Mouse (Mus musculus): ENCODE data around the gene B3gntl1.

DNA sequence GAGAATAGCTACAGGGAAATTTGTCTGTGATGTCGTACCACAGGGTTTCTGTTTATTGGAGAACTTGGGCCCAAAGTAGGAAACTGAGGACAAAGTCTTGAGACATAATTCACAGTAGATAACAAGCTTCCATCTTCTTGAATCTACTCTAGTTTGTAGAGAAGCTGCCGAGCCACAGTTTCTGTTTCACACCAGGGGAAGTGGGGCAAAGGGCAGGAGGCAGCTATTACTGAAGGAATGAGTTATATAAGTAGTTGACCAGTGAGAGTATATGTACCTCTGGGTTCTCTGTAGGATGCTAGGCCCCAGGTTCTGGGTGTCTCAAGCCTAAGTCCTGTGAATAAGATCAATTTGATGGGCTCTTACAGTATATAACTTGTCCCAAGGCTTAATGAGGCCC is 40.6 kb upstream of the B3gntl1 start:
- TF ChIP-seq GATA1 (IDR thresholded peaks at IDR 0.05; ENCODE audit: low read length) = no peak
- TF ChIP-seq TAL1 (IDR thresholded peaks at IDR 0.05; ENCODE audit: low read length) = no peak

Measured in erythroblast, embryonic 14.5 days (primary cell).